Mouse (Mus musculus) gastrocnemius, postnatal 4 days (tissue): ENCODE results near the gene Olfr1128. TPM values are rescaled to one million over a fixed set of nuclear protein-coding genes. Genes with fewer than 3 reads are reported as not detected.
"Not testable (repeated sequence)": the region's sequence is repeated elsewhere in the genome, so short reads cannot be mapped to it uniquely, and the experiment has no call there.

Source experiments
- DNase-seq, 2 experiments: peaks; one replicate each; pipeline ENCODE4 v3.0.0; 2021 to 2022; ENCODE audit warnings: low spot score in 2 of 2, mixed read lengths in 2 of 2
- long read RNA-seq, 2 experiments: library from polyadenylated mRNA; stranded (forward); transcript quantifications; one replicate each; pipeline ENCODE4 v2.0.0; 2021
- total RNA-seq, 2 experiments: library from RNA; stranded (reverse); gene quantifications; 2 replicates each; pipeline ENCODE4 v1.2.3; 2021

Gene Olfr1128
- total RNA-seq = not detected
- long read RNA-seq, experiment 1 = 0 reads
- long read RNA-seq, experiment 2 = 0 reads

DNA sequence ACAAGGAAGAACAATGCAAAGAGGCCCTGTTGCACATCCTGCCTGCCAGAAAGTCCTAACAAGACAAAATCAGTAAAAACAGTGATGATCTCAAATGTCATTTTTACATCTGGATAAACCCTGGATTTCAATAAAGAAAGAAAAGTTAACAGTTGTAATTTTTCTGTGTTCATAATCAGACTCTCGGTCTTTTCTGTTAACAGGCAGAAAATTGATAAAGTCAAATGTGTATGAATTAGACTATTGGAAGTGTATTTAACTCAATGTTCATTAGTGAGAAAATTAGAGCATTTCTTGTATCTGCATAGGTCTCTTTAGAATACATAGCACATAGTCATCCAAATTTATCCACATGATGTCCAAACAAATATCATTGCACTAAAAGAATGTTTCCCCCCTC, at the start of gene Olfr1128:
Gene Olfr1128, minus strand, starts transcription at position 101 of the 400 bp plus-strand sequence.
- no peak for DNase-seq

DNA sequence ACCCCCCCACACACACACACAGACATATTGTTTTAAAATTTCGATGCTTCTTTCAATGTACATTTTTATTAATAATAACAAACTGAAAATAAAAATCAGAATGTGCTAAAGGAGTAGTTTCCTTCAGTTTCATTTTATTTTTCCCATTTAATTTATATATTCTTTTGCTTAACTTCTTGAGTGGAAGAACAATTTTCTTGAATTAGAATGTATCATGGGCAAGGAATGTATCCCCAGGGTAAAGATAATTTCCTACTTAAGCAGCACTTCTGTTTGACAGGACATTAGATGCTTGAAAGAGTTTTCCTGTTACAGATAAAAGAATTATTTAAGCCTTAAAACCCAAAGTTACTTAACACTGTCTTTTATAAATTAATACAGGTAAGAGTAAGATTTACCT, 28.3 kb upstream of the Olfr1128 start, which contains the start of gene Olfr1129:
Gene Olfr1129, plus strand, starts transcription at position 301 of the 400 bp plus-strand sequence.
- DNase-seq = not testable (repeated sequence)

DNA sequence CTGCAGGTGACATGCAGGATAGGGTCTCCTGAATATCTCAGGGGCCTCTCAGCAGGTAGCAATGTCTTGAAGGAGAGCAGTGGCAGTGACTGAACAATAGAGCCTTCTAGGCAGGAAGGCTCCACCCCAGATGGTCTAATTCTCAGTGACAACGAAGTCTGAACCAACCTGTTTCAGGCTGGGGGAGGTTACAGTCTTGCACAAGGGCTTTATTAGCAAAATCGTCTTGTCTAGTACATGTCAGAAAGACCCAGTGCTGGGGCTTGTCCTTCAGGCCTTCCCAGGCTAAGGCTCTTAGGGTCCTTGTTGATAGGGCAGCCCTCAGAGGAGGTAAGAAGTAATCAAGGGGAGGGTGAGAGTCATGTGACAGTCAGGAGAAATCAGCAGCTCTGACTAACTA, 10.5 kb downstream of the Olfr1128 start:
- no peak for DNase-seq

DNA sequence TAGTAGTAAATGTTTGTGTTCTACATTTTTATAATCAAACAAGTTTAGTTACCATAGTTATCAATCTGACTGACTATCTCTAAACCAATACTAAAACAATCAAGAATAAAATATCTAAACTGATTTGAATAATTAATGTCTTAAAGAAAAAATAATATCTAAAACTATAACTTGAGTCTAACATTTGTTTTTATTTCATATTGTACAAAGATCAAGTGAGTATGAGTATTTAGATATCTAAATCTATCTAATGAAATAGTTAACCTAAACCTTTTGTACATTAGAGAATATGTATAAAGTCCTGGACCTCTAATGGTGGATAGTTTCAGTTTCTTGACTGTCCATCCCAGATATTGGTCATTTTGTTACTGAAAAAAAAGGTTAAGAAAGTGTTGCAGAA, 13.8 kb downstream of the Olfr1128 start, which contains the start of gene Olfr153:
Gene Olfr153, plus strand, starts transcription at position 301 of the 400 bp plus-strand sequence.
- DNase-seq = no peak

DNA sequence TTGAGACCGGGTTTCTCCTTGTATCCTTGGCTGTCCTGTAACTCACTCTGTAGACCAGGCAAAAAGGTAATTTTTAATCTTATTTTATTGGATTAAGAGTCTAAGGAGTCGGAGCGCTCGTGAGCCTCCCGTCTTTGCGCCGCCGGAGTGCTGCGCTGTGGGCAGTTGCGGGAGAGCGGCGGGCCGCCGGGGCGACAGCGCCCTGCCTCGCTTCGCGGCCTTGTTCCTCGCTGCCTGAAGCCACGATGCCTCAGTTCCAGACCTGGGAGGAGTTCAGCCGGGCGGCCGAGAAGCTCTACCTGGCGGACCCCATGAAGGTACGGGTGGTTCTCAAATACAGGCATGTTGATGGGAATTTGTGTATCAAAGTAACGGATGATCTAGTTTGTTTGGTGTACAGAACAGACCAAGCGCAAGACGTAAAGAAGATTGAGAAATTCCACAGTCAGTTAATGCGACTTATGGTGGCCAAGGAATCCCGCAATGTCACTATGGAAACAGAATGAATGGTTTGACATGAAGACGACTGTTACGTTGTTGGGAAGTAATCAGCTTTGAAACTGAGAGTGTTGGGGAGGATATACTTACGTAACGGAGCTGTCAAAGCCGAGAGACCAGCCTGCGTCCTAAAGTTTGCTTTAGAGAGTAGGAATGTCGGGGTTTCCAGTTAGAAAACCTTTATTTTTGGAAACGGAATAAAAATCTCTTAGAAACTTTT, 19.3 kb downstream of the Olfr1128 start:
- not testable (repeated sequence) for DNase-seq

DNA sequence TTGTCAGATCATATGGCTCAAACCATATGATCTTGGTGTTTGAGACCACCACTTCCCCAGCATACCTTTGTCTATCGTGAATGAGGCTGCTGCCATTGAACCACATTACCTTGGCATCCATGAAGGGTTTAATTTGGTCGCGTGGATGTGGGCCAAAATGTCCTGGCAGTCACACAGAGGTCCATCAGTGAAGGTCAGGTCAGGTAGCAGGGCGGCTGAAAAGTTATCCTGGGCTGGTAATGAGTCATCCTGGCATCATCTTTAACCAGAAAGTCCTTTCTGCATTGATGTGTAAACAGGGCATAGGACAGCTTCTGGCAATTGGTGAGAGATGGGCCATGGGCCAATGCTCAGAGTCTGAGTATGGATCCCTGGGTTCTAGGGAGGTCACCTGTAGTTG, 24.7 kb downstream of the Olfr1128 start:
- no peak for DNase-seq

DNA sequence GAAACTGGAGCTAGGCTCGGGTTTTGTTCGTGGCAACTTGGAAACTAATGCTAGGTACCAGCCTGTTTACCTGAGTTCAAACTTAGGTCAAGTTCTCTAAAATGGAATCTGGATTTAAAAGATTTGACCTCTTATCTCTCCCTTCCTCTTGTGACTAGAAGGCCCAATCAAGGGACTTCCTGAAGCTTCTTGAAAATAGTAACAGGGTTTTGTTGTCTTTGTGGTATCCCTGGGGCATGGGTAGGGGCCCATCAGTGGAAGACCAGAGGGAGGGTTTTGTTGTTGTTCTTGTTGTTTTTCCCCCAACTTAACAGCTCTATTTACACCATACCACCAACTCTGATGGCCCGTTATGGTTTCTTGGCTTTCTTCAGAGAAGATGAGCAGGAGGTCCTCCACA, 28.8 kb downstream of the Olfr1128 start:
- DNase-seq = no peak

DNA sequence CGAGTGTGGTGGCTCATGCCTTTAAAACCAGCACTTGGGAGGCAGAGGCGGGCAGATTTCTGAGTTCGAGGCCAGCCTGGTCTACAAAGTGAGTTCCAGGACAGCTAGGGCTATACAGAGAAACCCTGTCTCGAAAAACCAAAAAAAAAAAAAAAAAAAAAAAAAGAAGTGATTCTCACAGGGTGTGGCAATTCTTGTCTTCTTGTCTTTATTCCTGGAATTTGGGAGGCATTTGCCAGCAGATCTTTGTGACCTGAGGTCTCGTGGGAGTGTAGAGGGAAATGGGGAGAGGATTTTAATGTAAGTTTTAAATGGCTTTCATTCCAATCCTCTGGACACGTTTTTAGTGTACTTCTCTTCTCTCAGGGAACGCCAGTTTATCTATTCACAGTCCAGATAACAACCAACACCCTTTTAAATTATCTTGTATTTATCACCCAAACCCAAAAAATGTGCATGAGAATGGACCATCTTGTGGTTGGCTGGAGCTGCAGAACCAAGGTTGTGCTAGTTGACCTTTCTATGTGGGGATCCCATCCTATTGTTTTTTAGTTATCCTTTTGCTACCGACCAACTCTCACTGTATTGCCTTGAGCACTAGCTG, 29.8 kb downstream of the Olfr1128 start:
- no peak for DNase-seq

DNA sequence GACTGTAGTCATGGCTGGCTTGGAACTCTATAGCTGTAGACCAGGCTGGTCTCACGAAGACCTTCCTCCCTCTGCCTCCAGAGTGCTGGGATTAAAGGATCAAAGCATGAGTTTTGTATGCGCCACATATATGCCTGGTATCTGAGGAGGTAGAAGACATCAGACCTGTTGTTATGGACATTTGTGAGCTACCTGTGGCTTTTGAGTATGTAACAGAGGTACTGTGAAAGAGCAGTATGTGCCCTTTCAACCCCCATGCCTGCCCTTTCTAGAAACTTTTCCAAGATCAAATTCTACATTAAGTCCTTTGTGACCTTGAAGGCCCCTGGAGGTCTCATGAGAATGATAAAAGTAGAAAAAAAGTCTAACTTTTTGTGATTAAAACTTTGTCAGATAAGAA, 30.3 kb downstream of the Olfr1128 start:
- DNase-seq = no peak

DNA sequence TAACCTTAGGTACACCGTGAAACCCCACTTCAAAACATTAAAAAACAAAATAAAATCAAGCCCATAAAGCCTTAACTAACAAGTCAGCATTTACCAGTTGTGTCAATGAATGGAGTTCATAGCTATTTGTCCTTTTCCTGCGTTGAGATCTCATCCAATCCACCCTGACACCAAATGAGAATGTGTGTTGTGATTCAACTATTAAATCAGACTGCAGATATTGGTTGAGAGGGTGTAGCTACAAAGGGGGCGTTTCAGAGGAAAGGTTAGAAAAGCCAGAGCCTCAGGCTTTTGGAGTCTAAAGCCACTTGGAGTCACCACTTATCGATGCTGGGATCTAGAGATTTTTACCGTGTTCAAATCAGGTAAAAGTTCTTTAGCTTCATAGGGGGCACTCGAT, 39.1 kb downstream of the Olfr1128 start, which contains the start of gene Pramel6:
Gene Pramel6, plus strand, starts transcription at position 301 of the 400 bp plus-strand sequence.
- no peak for DNase-seq

DNA sequence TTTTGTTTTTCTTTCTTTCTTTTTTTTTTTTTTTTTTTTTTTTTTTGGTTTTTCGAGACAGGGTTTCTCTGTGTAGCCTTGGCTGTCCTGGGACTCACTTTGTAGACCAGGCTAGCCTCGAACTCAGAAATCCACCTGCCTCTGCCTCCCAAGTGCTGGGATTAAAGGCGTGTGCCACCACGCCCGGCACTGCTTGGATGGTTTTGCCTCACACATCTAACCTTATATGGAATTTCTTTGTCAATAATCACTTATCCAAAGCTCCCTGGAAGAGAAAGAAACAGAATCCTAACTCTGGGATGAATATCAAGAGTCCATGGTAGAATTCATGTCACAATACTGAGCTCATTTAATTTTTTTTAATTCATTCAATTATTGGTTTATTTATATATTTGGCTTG, 48.3 kb downstream of the Olfr1128 start, which contains the start of gene Pramel7:
Gene Pramel7, minus strand, starts transcription at position 101 of the 400 bp plus-strand sequence.
- not testable (repeated sequence) for DNase-seq

Other genes starting within 250 kb of the Olfr1128 start
- gene Olfr1118, start 238.0 kb downstream of the Olfr1128 start, total RNA-seq = not detected
- not detected for gene Olfr1120, start 190.7 kb downstream of the Olfr1128 start, total RNA-seq
- not detected for gene Olfr1121, start 175.6 kb downstream of the Olfr1128 start, total RNA-seq
- under 1 TPM in 1 of 2 experiments, not detected in 1; 0.05 TPM for gene Olfr1122, start 159.7 kb downstream of the Olfr1128 start, total RNA-seq
- not detected for gene Olfr1123, start 128.9 kb downstream of the Olfr1128 start, total RNA-seq
- not detected for gene Olfr1124, start 115.3 kb downstream of the Olfr1128 start, total RNA-seq
- not detected for gene Olfr1126, start 91.6 kb downstream of the Olfr1128 start, total RNA-seq
- gene Pramel7, start 48.4 kb downstream of the Olfr1128 start, total RNA-seq = not detected
- gene Pramel6, start 39.0 kb downstream of the Olfr1128 start, total RNA-seq = not detected
- gene Olfr153, start 13.7 kb downstream of the Olfr1128 start, total RNA-seq = not detected
- gene Olfr1129, start 28.4 kb upstream of the Olfr1128 start, total RNA-seq = not detected
- not detected for gene Olfr1130, start 60.7 kb upstream of the Olfr1128 start, total RNA-seq
- not detected for gene Olfr1131, start 81.6 kb upstream of the Olfr1128 start, total RNA-seq
- gene Olfr1132, start 92.0 kb upstream of the Olfr1128 start, total RNA-seq = not detected
- not detected for gene Olfr1133, start 101.8 kb upstream of the Olfr1128 start, total RNA-seq
- not detected for gene Olfr1134, start 112.9 kb upstream of the Olfr1128 start, total RNA-seq
- not detected for gene Olfr1135, start 128.1 kb upstream of the Olfr1128 start, total RNA-seq
- not detected for gene Olfr1136, start 148.4 kb upstream of the Olfr1128 start, total RNA-seq
- not detected for gene Olfr1137, start 167.6 kb upstream of the Olfr1128 start, total RNA-seq
- not detected for gene Olfr1138, start 194.4 kb upstream of the Olfr1128 start, total RNA-seq
- not detected for gene Olfr1140, start 198.2 kb upstream of the Olfr1128 start, total RNA-seq
- not detected for gene Olfr1141, start 208.4 kb upstream of the Olfr1128 start, total RNA-seq
- gene Olfr152, start 233.9 kb upstream of the Olfr1128 start, total RNA-seq = not detected